Mouse (Mus musculus) embryonic facial prominence, embryonic 11.5 days (tissue): ENCODE data around the gene Arpc5. TPM values are rescaled to one million over a fixed set of nuclear protein-coding genes. Genes with fewer than 3 reads are reported as not detected.

Source experiments
- ATAC-seq: fragments of 200-750 bp; cut with Nextera tagmentation; replicated peaks from 2 replicates; pipeline ENCODE4 v1.8.0; 2017; ENCODE audit warnings: low read depth; ENCODE audit not compliant: insufficient number of reproducible peaks, low FRiP score, low TSS enrichment
- DNase-seq: peaks from one replicate; pipeline ENCODE4 v3.0.0-alpha.2; 2015; ENCODE audit warnings: low spot score
- H3K27ac ChIP-seq: fragments of 300-500 bp; sonication (generic); replicated peaks from 2 replicates; pipeline ENCODE4 v1.5.1; 2014; ENCODE audit warnings: mild to moderate bottlenecking, low read depth, low read length, control low read depth
- H3K27me3 ChIP-seq: fragments of 300-500 bp; sonication (generic); 2 replicates; pipeline ENCODE4 v1.6.1; 2014; ENCODE audit warnings: mild to moderate bottlenecking, low read length, moderate library complexity, mixed read lengths; ENCODE audit not compliant: control insufficient read depth, insufficient read depth
- H3K36me3 ChIP-seq: fragments of 300-500 bp; sonication (generic); replicated peaks from 2 replicates; pipeline ENCODE4 v1.6.1; 2014; ENCODE audit warnings: low read depth, mild to moderate bottlenecking, low read length, moderate library complexity, mixed read lengths; ENCODE audit not compliant: control insufficient read depth, insufficient read depth
- H3K4me1 ChIP-seq: fragments of 300-500 bp; sonication (generic); 2 replicates; pipeline ENCODE4 v1.6.1; 2014; ENCODE audit warnings: low read length, mixed read lengths; ENCODE audit not compliant: control insufficient read depth, insufficient read depth
- H3K4me2 ChIP-seq: fragments of 300-500 bp; sonication (generic); 2 replicates; pipeline ENCODE4 v1.6.1; 2014; ENCODE audit warnings: low read depth, mild to moderate bottlenecking, control low read depth, low read length, moderate library complexity
- H3K4me3 ChIP-seq: fragments of 300-500 bp; sonication (generic); 2 replicates; pipeline ENCODE4 v1.5.1; 2014; ENCODE audit warnings: low read depth, low read length, control low read depth
- H3K9ac ChIP-seq: fragments of 300-500 bp; sonication (generic); replicated peaks from 2 replicates; pipeline ENCODE4 v1.6.1; 2014; ENCODE audit warnings: mild to moderate bottlenecking, control low read depth, low read length
- H3K9me3 ChIP-seq: fragments of 300-500 bp; sonication (generic); replicated peaks from 2 replicates; pipeline ENCODE4 v1.6.1; 2016; ENCODE audit warnings: mild to moderate bottlenecking, low read length, inconsistent platforms, mixed read lengths; ENCODE audit not compliant: control insufficient read depth
- WGBS: fragments of 180-500 bp; shearing (Covaris S2); extraction: QIAGEN DNeasy Blood & Tissue Kit; methylation state at CpG from one replicate; pipeline ENCODE4 v1.1.7; 2014; 5-methylcytosine and 5-hydroxymethylcytosine counted together
- polyA plus RNA-seq: library from polyadenylated mRNA; unstranded; fragments of >200 nt; fragmentation: Nextera tagmentation; extraction: Ambion mirVana; gene quantifications from 2 replicates; pipeline ENCODE4 v1.2.1, GENCODE M21; 2014

Gene Arpc5
- polyA plus RNA-seq, 1 experiment from 2014 or later: 255 TPM

- DNase-seq (no peak), ATAC-seq (no peak)
- Histone ChIP-seq H3K4me2 (no peak overlapping the region), H3K9me3 (no peaks in the 10 kb centered on the region), H3K4me1 (no peaks in the 10 kb centered on the region), H3K4me3 (no peak overlapping the region), H3K27ac (no peak overlapping the region), H3K36me3 (no peaks in the 10 kb centered on the region; the same call in 1 of the 2 replicates), H3K9ac (no peak overlapping the region), H3K27me3 (no peaks in the 10 kb centered on the region)
- 91% methylated on average over 4 of the region's 4 CpGs for WGBS
These were observed 55.4 kb downstream of the Arpc5 start for GRCm38 (mm10) chr1:152821746-152822145.

GRCm38 (mm10) chr1:152824206-152824605, 57.9 kb downstream of the Arpc5 start:
- no peaks in the 10 kb centered on the region for H3K4me1 ChIP-seq
- H3K27ac ChIP-seq: no peak overlapping the region
- no peaks in the 10 kb centered on the region for H3K27me3 ChIP-seq
- H3K4me2 ChIP-seq: no peak overlapping the region
- H3K9ac ChIP-seq: no peak overlapping the region
- no peak overlapping the region for H3K4me3 ChIP-seq
- ATAC-seq (no peak), DNase-seq (no peak)
- H3K36me3 ChIP-seq: no peaks in the 10 kb centered on the region; the same call in 1 of the 2 replicates
- 74% methylated on average over 9 of the region's 9 CpGs for WGBS
- H3K9me3 ChIP-seq: no peaks in the 10 kb centered on the region

Other genes with a start within 250 kb of the Arpc5 start
- gene Apobec4, start 16.0 kb upstream of the Arpc5 start, polyA plus RNA-seq: not detected in 2 replicates
- 26.0 and 28.0 TPM in 2 replicates for gene Rgl1, start 191 bp upstream of the Arpc5 start, polyA plus RNA-seq
- gene Ncf2, start 33.7 kb downstream of the Arpc5 start, polyA plus RNA-seq: 2.5 and 2.6 TPM in 2 replicates
- 42.8 and 44.6 TPM in 2 replicates for gene Smg7, start 136.1 kb downstream of the Arpc5 start, polyA plus RNA-seq
- gene Nmnat2, start 188.5 kb downstream of the Arpc5 start, polyA plus RNA-seq: 4.3 and 6.8 TPM in 2 replicates